Mouse (Mus musculus) lung, postnatal 0 days (tissue): ENCODE measurements around the gene Ier5l.

ENCODE experiments used
- CTCF ChIP-seq: IDR thresholded peaks from 2 replicates; pipeline ENCODE4 v1.5.1; 2016; ENCODE audit warnings: antibody characterized with exemption, mild to moderate bottlenecking
- EP300 ChIP-seq: IDR thresholded peaks from 2 replicates; pipeline ENCODE4 v1.6.1; 2016; ENCODE audit warnings: antibody characterized with exemption, mild to moderate bottlenecking, control low read depth

DNA sequence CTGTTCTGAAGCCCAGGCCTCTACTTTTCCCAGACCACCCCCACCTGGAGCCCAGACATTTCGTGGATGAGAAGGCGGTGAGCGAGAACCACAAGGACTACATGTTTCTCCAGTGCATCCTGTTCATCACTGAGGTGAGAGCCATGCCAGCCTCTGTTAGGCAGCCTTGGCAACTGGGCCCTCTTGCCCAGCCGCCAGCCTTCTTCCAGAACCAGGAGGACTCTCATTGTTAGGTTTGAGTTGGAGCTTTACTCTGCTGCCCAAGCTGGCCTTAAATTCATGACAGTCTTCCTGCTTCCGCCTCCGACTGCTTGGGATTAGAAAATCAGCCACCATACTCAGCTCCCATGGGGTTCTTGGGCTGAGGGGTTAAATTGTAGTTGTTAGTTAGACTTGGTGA lies 34.4 kb downstream of the Ier5l start:
- TF ChIP-seq CTCF: no peak
- no peak for TF ChIP-seq EP300
